ENCODE assay signal across 28 mouse cellular contexts in the genomic region with DNA sequence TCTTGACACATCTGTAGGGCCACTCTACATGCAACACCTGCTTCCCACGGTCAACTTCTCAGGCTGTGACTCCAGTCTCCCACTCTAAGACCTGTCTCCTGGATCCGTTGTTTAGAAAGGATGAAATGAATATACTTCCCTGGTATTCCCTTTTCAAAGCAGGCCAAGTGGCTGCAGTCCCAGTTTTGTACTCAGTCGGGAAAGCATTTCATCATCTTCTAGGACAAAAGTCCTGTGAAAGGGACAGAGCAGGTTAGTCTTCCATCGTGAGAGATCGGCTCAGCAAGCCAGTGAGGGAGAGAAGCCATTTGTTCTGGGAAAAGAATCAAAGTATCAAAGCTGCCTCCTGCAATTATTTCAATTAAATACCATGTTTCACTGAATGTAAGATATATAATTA.
A peak's percentile ranks its signal among the peaks of the same experiment; 100 is the strongest.
DNase-seq lines count a peak whose midpoint lies in the region; ATAC-seq lines count a peak whose summit lies in the region.
"Had no signal": no experiment of that assay in that cellular context is flagged by ENCODE, and none has a peak within 500 bp of the region (broad histone marks: within the 10 kb centered on the region; RNA-seq: fewer than 3 reads in every experiment).

No protein-coding gene starts in this region.

- H3K27me3 ChIP-seq in lung, embryonic 15.5 days = no peaks in the 10 kb centered on the region
- H3K27me3 ChIP-seq: CH12.LX; forebrain, embryonic 13.5 days; heart, embryonic 13.5 days had no signal

- DNase-seq in adrenal gland, postnatal 14 days = peak; percentile 19
- no peak for DNase-seq in adrenal gland, postnatal 4 days (ENCODE audit: low spot score in 2 of 2)
- DNase-seq in lung, postnatal 36 days = no peak
- DNase-seq in adipocyte (ENCODE audit: low spot score) = peak; percentile 58
- no peak for DNase-seq in right cerebral cortex, postnatal 14 days
- DNase-seq in frontal cortex, postnatal 10 days (ENCODE audit: low spot score in 2 of 2) = no peak
- DNase-seq: adrenal gland, adult 2 months; adrenal gland, postnatal 36 days; B cell, adult 2 months; cerebellum, adult 18-20 months; cerebellum, adult 9-10 months; cerebellum, postnatal 14 days; gastrocnemius, postnatal 10 days; gastrocnemius, postnatal 36 days; heart, adult 2 months; heart, postnatal 14 days; heart, postnatal 4 days had no signal

- no peak overlapping the region for H3K4me3 ChIP-seq in lung, embryonic 15.5 days
- H3K4me3 ChIP-seq: forebrain, embryonic 10.5 days; forebrain, embryonic 13.5 days; heart, adult 2 months; heart, embryonic 10.5 days; heart, embryonic 13.5 days had no signal

- ATAC-seq in lung, embryonic 15.5 days (ENCODE audit: borderline replicate concordance, extremely low read depth, low FRiP score, low TSS enrichment) = no peak
- ATAC-seq: forebrain, embryonic 13.5 days; hindbrain, postnatal 0 days; inflammation-experienced regulatory T-cells, adult 6 months; intestine, postnatal 0 days had no signal

- H3K9me3 ChIP-seq in lung, embryonic 15.5 days = no peaks in the 10 kb centered on the region
- H3K9me3 ChIP-seq: forebrain, embryonic 10.5 days; forebrain, embryonic 13.5 days; G1E; heart, embryonic 10.5 days had no signal

- H3K4me2 ChIP-seq in lung, embryonic 15.5 days = no peak overlapping the region
- H3K4me2 ChIP-seq: forebrain, embryonic 13.5 days; heart, embryonic 13.5 days; hindbrain, embryonic 14.5 days had no signal

- H3K4me1 ChIP-seq in lung, embryonic 15.5 days = peaks cover 28% of the 10 kb centered on the region
- H3K4me1 ChIP-seq: forebrain, embryonic 10.5 days; heart, embryonic 10.5 days; heart, embryonic 13.5 days had no signal

- H3K27ac ChIP-seq in lung, embryonic 15.5 days = peak overlapping the region; percentile 66; the same call in 1 of the 2 replicates
- H3K27ac ChIP-seq: forebrain, embryonic 10.5 days; forebrain, embryonic 13.5 days; heart, adult 2 months; heart, embryonic 10.5 days; heart, embryonic 13.5 days; hindbrain, embryonic 14.5 days; hindbrain, postnatal 0 days had no signal

- H3K36me3 ChIP-seq in lung, embryonic 15.5 days = no peaks in the 10 kb centered on the region
- H3K36me3 ChIP-seq: forebrain, embryonic 10.5 days; G1E; heart, embryonic 10.5 days; heart, embryonic 13.5 days had no signal

- no peak overlapping the region for H3K9ac ChIP-seq in lung, embryonic 15.5 days
- H3K9ac ChIP-seq: forebrain, embryonic 13.5 days; heart, embryonic 13.5 days; hindbrain, embryonic 14.5 days had no signal

- 55% methylated on average over 5 of the region's 5 CpGs for WGBS in lung, embryonic 15.5 days

Comparison
In these comparisons a context has a peak if more than half of its experiments do, and no peak if none do; other contexts are left out.
1. DNase-seq: peak in adrenal gland, postnatal 14 days (single experiment) and adipocyte (single experiment); none in adrenal gland, postnatal 4 days (0 of 2), lung, postnatal 36 days (single experiment), right cerebral cortex, postnatal 14 days (single experiment) and frontal cortex, postnatal 10 days (0 of 2).